Mouse (Mus musculus): ENCODE measurements around the gene F11r. TPM values are rescaled to one million over a fixed set of nuclear protein-coding genes. Genes with fewer than 3 reads are reported as not detected.

F11r gene
- total RNA-seq, 2 experiments from 2014 or later: 5.5 to 7.2 TPM

DNA sequence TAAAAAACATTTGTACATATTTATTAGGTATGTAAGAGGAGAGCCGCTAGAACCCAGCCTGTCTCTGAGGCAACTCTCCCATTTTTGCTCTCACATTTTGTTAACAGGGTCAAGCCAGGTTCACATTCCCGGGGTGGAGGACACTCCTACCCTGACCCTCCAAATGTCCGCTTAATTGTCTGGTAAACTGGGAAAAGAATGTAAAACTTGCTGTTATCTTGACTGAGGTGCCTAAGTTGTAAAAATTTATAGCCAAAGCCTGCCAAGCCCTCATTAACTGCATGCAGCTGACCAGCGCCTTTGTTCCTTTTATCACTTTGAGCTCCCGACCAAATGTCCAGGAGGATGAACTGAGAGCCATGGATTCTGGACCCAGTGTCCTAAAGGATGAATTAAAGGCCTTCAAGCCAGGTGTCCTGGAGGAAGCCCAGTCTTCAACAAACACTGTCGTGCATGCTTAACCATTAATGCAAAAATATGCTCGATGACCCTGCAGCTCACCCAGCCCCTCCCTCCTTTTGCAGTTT lies 2.0 kb upstream of the F11r start:
- intact Hi-C loops (cut with DNase I): no loop called here

GRCm38 (mm10) chr1:171435974-171436373 lies 1.4 kb upstream of the F11r start:
- no peak for DNase-seq (ENCODE audit: low spot score in 2 of 2)
- intact Hi-C loops (cut with DNase I): no loop called here

More for the DNA sequence above, 2.0 kb upstream of the F11r start:
- no peak for DNase-seq (ENCODE audit: low spot score in 2 of 2)

DNA sequence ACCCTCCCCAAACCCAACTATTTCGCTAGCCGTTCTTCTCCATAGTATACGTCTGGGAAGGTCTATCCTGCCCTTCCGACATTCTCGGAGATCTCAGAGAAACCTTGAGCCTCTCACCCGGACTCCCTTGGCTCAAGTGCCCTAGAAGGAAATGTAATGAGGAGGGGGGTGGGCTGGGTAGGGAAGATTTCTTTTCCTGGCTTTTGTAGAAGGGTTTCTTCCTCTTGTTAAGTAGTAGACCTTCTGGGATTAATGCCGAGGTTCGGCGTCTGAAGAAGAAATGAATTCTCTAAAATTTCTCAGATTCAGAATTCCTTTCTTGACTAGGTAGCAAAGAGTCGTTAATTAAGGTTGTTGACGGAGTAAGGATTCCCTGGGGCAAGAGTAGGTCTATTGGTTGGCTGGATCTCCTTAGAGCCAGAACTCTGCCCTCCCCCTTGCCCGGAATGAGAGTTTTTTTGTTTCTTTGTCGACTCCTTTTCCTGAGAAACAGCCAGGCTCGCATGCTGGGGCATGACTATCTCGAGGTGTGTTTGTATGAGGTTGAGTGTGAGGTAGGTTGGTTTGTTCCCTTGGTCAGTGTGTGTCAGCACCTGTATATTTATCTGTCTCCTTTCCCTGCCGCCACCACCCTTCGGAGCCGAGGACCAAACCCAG lies 807 bp downstream of the F11r start:
- no peak for DNase-seq (ENCODE audit: low spot score in 2 of 2)

DNA sequence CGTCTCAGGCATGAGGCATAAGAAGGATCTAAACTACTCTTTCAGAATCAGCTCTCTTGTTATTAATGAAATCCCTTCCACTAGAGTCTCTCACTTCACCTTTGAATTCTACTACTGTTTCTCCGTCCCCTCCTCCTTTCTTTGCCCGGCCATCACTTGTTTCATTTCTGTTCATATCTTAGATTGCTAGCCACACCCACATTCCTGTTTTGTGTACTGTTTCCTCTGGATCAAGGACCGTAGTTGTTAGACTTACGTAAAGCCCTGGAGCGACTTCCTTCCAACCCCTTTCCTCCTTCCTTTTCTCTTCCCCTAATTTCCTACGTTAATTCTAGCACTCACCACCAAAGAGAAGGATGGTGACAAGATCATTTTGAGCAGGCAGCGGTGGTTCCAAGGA lies 1.7 kb downstream of the F11r start:
- no peak for DNase-seq (ENCODE audit: low spot score in 2 of 2)
- intact Hi-C loops (cut with DNase I): no loop called here

More for the DNA sequence above, 807 bp downstream of the F11r start:
- intact Hi-C loops (cut with DNase I): no loop called here

GRCm38 (mm10) chr1:171440025-171440725 lies 2.8 kb downstream of the F11r start:
- peak in 1 of 2 experiments; percentile 28 for DNase-seq (ENCODE audit: low spot score in 2 of 2)
- intact Hi-C loops (cut with DNase I): loop anchor here (10.0 kb wide), 1 partner anchor 265 kb away; no protein-coding TSS in a partner anchor

DNA sequence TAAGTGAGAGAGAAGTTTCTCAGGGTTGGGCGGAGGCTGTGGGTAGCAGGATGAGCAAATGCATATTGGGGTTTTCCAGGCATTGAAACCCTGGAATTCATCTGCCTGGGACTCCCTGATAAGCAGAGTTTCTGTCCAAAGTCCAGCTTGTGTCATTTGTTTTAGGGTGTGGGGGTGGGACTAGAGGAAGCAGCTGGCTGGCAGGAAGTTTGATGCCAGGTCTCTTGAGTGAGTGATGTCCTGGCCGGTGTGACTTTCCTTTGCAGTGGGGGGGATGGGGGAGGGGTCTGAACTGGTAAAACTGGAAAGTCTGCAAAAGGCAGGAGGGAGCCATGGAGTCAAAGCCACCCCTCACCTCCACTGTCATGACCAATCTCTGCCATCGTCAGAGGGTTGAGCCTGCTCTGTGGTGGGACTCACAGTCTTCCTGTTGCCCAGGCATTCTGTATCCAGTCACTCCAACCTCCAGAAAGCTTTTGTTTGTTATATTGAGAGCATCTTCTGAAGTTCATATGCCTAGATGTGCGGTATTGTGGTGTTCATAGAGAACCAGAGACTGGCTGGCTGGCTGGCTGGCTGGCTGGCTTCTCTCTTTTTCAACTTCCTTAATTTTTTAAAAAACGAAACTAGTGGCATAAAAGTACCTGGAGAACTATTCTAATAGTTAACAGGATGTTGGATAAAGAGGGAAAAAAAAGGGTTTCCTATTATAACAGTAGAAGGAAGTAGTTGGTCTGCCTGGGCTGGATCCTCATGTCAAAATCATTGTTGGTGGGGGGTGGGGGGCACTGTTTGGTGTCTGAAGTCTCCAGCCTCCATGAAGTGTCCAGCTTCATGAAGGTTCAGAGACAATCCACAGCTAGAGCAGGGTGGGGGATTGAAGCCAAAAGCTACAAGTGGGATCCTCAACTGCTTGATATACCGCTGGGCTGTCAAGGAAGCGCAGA lies 4.4 kb downstream of the F11r start:
- intact Hi-C loops (cut with DNase I): loop anchor here (10.0 kb wide), 1 partner anchor 267 kb away; no protein-coding TSS in a partner anchor
- DNase-seq (ENCODE audit: low spot score in 2 of 2): no peak

DNA sequence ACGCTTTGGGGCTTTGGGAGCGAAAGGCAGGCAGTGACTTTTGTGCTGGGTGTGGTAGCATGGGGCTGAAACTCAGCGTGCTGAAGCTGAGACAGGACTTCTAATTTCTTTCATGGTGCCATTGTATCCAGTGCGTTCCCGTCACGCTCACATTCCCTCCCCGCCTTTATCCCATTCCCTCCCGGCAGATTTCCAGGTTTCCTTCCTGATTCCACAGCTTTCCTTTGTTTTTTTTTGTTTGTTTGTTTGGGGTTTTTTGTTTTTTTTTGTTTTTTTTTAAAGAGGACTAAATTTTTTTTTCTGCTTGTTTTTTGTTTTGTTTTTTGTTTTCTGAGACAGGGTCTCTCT lies 5.1 kb downstream of the F11r start:
- DNase-seq (ENCODE audit: low spot score in 2 of 2): no peak
- intact Hi-C loops (cut with DNase I): loop anchor here (10.0 kb wide), 1 partner anchor 268 kb away; no protein-coding TSS in a partner anchor

DNA sequence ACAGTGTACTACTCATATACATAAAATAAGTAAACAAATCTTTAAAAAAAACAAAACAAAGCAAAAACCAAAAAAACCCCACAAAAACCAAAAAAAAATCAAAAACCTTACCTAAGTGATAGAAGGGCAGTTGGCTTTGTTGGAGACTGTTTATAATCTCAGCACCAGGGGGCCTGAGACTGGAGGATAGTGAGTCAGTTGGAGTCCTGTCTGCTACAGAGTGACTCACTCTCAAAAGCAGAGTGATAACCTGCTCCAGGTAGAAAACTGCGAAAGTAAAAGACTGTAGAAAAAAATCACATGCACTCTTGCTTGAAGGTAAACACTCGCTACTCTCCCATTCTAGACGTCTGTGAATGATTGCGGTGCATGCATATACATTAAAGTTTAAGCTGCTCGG lies 7.7 kb downstream of the F11r start:
- intact Hi-C loops (cut with DNase I): loop anchor here (10.0 kb wide), 1 partner anchor 270 kb away; no protein-coding TSS in a partner anchor
- DNase-seq (ENCODE audit: low spot score in 2 of 2): no peak

DNA sequence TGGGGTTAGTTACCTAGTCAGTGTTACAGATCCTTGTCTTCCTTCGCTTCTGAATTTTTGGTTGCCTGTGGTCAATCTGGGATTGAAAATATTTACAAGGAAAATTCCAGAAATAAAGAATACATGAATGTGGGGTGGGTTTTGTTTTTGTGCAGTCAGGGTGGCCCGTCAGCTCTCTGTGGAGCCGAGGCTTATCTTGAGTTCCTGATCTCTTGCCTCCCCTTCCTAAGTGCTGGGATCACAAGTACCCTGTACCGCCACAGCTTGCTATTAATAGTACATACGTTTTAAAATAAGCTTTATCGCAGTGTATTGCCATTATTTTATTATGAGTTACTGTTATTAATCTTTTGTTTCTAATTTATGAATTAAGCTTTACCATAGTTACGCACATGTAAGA lies 9.5 kb downstream of the F11r start:
- intact Hi-C loops (cut with DNase I): loop anchor here (10.0 kb wide), 1 partner anchor 272 kb away; no protein-coding TSS in a partner anchor
- DNase-seq (ENCODE audit: low spot score in 2 of 2): no peak

DNA sequence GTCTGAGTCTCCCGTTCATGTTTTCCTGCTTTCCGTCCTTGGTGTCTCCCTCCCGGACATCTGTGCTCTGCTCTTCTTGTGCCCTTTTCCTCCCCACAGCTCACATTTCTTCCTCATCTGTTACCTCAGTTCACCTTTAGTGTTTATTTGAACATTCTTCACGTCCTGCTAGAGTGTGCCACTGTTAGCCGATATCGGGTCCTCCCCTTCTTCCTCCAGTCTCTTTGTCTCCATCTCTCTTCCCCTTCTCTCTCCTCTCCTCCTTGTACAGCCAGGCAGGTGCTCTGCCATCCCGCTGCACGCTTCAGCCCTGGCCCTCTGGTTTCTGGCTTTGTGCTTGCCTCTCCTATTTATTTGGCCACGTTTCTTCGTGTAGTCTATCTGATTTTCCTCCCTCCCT lies 10.4 kb downstream of the F11r start:
- intact Hi-C loops (cut with DNase I): loop anchor here (10.0 kb wide), 1 partner anchor 273 kb away; no protein-coding TSS in a partner anchor

DNA sequence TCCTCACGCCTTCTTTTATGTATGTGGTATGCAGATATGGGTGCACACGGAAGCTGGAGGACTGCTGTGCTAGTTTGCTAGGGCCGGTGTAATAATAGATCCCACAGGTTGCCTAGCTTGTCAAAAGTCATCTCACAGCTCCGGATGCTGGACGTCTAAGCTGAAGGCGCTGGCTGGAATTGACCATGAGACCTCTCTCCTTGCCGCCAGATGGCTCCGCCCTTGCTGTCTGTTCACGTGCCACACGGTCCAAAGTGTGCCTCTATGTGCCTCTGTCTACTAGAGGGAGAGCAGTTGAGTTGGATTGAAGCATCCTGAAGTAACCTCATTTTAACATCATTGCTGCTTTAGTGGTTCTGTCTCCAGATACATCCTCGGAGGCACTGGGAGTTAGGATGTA lies 12.7 kb downstream of the F11r start:
- no peak for DNase-seq (ENCODE audit: low spot score in 2 of 2)
- intact Hi-C loops (cut with DNase I): no loop called here

More for the DNA sequence above, 10.4 kb downstream of the F11r start:
- DNase-seq (ENCODE audit: low spot score in 2 of 2): no peak

- no peak for DNase-seq (ENCODE audit: low spot score in 2 of 2)
- intact Hi-C loops (cut with DNase I): no loop called here
These were observed 13.7 kb downstream of the F11r start for GRCm38 (mm10) chr1:171451001-171451400.

DNA sequence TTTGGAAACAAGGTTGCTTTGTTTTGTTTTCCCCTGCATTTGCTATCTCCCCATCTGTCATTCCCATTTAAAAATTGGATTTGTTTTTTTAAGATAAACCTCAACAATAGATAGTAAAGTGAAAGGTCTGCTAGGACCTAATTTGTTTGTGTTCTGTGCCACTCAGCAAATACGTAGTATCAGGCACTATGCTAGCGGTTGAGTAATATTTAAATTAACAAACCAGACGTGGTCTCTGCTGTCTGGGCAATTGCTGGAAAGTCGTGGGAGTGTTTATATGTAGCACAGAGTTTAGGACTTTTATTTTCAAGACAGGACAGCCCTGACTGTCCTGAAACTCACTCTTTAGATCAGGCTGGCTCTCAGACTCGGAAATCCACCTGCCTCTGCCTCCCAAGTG lies 15.2 kb downstream of the F11r start:
- no peak for DNase-seq (ENCODE audit: low spot score in 2 of 2)
- intact Hi-C loops (cut with DNase I): no loop called here

DNA sequence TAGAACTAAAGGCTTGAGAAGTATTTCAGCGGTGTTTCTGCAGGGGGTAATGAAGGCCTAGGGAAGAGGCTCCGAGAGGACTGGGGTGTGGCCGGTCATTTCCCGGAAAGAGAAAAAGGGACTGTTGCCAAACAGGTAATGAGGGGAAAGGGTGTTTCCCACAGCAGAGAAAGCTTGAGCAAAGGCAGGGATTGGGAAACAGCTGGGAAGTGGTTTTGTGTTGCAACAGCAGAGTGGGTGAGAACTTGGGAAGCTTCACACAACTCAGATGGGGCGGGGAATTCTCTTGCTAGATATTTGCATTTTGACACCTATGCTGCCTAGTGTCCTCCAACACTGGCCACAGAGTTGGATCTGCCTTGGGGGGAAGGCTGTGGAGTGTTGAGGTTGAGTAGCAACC lies 15.6 kb downstream of the F11r start:
- intact Hi-C loops (cut with DNase I): no loop called here
- no peak for DNase-seq (ENCODE audit: low spot score in 2 of 2)

- DNase-seq (ENCODE audit: low spot score in 2 of 2): no peak
- intact Hi-C loops (cut with DNase I): no loop called here
These were observed 17.6 kb downstream of the F11r start for GRCm38 (mm10) chr1:171454926-171455325.

GRCm38 (mm10) chr1:171457568-171457967 lies 20.2 kb downstream of the F11r start:
- no peak for DNase-seq (ENCODE audit: low spot score in 2 of 2)
- intact Hi-C loops (cut with DNase I): no loop called here

DNA sequence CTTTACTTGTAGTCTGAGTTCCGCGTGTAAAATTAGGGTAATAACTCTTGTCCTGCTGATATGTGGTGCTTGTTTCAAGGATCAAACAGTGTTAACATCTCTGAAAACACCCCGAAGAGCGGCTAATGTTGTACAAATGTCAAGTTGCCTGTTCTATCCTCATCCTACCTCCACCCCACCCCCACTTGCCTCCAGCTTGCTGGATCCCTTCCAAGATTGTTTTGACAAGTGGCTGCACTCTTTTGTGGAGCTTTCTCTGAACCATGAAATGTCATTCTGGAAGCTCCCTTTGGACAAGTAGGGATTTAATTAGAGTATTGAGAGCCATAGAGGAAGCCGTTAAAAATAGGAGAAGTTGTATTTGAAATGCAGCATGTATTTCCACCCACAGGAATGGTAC lies 22.5 kb downstream of the F11r start:
- DNase-seq (ENCODE audit: low spot score in 2 of 2): no peak
- intact Hi-C loops (cut with DNase I): no loop called here

- intact Hi-C loops (cut with DNase I): no loop called here
- no peak for DNase-seq (ENCODE audit: low spot score in 2 of 2)
These were observed 23.5 kb downstream of the F11r start for GRCm38 (mm10) chr1:171460551-171461503.

DNA sequence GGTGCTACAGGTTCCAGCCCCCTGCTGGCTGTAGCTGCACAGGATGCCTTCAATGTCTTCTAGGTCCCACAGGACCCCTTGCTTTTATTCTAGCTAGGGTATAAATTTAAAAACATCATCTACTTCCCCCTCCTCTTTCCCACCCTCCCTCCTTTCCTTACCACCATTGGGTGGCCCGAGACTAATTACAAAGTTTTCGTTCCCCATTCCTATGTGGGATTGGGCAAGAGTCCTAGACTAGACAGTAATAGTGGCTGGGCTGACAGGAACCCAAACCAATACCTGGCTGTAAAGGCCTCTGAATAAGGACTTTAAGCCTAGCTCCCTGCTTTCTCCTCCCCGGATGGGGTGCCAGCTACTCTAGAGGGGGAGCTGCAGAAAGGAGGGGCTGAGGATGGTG lies 25.8 kb downstream of the F11r start:
- no peak for DNase-seq (ENCODE audit: low spot score in 2 of 2)
- intact Hi-C loops (cut with DNase I): no loop called here

Data from left cerebral cortex, postnatal 25 days (tissue).